Mouse (Mus musculus): ENCODE data around the gene Gm18596. TPM values are rescaled to one million over a fixed set of nuclear protein-coding genes. Genes with fewer than 3 reads are reported as not detected.

Gene Gm18596
- polyA plus RNA-seq (2017; shearing (Covaris generic)), result not detected

DNA sequence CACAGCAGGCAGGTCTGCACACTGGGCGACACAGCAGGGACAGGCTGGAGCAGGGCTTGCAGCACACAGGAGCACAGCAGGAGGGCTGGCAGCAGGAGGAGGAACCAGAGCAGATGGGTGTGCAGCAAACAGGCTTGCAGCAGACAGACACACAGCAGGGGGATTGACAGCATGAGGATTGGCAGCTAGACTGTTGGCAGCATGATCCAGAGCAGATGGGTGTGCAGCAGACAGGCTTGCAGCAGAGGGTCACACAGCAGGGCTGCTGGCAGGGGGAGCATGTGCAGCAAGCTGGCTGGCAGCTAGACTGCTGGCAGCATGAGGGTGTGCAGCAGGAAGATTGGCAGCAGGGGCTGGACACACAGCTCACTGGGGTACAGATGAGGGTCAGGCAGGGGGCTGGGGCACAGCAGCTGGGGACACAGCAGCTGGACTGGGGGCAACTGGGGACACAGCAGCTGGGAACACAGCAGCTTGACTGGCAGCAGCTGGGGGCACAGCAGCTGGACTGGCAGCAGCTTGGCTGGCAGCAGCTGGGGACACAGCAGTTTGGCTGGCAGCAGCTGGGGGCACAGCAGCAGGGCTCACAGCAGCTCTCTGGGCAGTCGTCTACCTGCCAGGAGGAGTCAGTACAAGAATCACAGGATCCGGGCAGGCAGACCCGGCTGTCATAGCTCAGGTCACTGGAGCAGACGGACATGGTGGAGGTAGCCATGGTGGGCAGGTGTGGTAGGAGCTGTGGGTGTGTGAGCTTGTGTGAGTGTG lies at the start of gene Gm18596:
Gene Gm18596 (minus strand): TSS at position 715 of the 765 bp plus-strand sequence.

GRCm38 (mm10) chr10:77787876-77788275 lies 45.4 kb upstream of the Gm18596 start, which contains the start of gene Gm7137:
Gene Gm7137 (minus strand): TSS chr10:77788200.

DNA sequence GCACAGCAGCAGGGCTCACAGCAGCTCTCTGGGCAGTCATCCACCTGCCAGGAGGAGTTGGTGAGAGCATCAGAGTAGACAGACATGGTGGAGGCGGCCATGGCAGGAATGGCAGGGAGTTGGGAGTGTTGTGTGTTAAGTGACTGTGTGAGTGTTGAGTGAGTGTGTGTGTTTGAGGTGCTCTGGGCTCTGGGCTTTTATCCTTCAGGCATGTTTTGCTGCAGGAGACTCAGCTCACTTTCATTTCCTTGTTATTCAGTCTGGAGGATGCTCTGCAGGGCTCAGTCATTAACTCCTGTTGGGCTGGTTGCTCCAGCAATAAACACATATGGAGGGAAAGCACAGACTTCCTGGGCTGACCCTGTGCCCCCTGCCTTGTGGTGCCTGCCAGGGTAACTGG lies 40.0 kb upstream of the Gm18596 start, which contains the start of gene Gm3250:
Gene Gm3250 (minus strand): TSS at position 101 of the 400 bp plus-strand sequence.

GRCm38 (mm10) chr10:77776844-77777243 lies 34.4 kb upstream of the Gm18596 start, which contains the start of gene Gm7138:
Gene Gm7138 (minus strand): TSS chr10:77776944.

GRCm38 (mm10) chr10:77771225-77771624 lies 28.8 kb upstream of the Gm18596 start, which contains the start of gene Gm3238:
Gene Gm3238 (minus strand): TSS chr10:77771325.

DNA sequence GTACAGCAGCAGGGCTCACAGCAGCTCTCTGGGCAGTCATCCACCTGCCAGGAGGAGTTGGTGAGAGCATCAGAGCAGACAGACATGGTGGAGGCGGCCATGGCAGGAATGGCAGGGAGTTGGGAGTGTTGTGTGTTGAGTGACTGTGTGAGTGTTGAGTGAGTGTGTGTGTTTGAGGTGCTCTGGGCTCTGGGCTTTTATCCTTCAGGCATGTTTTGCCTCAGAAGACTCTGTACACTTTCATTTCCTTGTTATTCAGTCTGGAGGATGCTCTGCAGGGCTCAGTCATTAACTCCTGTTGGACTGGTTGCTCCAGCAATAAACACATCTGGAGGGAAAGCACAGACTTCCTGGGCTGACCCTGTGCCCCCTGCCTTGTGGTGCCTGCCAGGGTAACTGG lies 17.1 kb upstream of the Gm18596 start, which contains the start of gene Gm3233:
Gene Gm3233 (minus strand): TSS at position 101 of the 400 bp plus-strand sequence.

DNA sequence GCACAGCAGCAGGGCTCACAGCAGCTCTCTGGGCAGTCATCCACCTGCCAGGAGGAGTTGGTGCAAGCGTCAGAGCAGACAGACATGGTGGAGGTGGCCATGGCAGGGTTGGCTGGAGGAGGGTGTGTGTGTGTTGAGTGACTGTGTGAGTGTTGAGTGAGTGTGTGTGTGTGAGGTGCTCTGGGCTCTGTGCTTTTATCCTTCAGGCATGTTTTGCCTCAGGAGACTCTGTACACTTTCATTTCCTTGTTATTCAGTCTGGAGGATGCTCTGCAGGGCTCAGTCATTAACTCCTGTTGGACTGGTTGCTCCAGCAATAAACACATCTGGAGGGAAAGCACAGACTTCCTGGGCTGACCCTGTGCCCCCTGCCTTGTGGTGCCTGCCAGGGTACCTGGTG lies 8.8 kb upstream of the Gm18596 start, which contains the start of gene Gm9736:
Gene Gm9736 (minus strand): TSS at position 101 of the 400 bp plus-strand sequence.

GRCm38 (mm10) chr10:77726186-77726585 lies 16.3 kb downstream of the Gm18596 start, which contains the start of gene Gm10100:
Gene Gm10100 (plus strand): TSS chr10:77726486.

GRCm38 (mm10) chr10:77720299-77720698 lies 22.1 kb downstream of the Gm18596 start, which contains the start of gene Krtap12-1:
Gene Krtap12-1 (plus strand): TSS chr10:77720599.

GRCm38 (mm10) chr10:77715507-77715906 lies 26.9 kb downstream of the Gm18596 start, which contains the start of gene Gm10142:
Gene Gm10142 (plus strand): TSS chr10:77715807.

GRCm38 (mm10) chr10:77711157-77711556 lies 31.3 kb downstream of the Gm18596 start, which contains the start of gene Gm10024:
Gene Gm10024 (plus strand): TSS chr10:77711457.

GRCm38 (mm10) chr10:77706326-77706725 lies 36.1 kb downstream of the Gm18596 start, which contains the start of gene Gm10272:
Gene Gm10272 (plus strand): TSS chr10:77706626.

GRCm38 (mm10) chr10:77697133-77697532 lies 45.3 kb downstream of the Gm18596 start, which contains the start of gene Gm9508:
Gene Gm9508 (minus strand): TSS chr10:77697233.

Other genes starting within 250 kb of the Gm18596 start
- 10 to 100 TPM; 42.4 to 43.5 TPM for gene Fam207a, start 226.9 kb downstream of the Gm18596 start, polyA plus RNA-seq (2017; shearing (Covaris generic))
- gene Itgb2, start 212.4 kb downstream of the Gm18596 start, polyA plus RNA-seq (2017; shearing (Covaris generic)), result 100 to 1,000 TPM; 542 to 549 TPM
- 100 to 1,000 TPM in 1 of 2 experiments, 10 to 100 TPM in 1; 89.0 to 125 TPM for gene Pttg1ip, start 160.9 kb downstream of the Gm18596 start, polyA plus RNA-seq (2017; shearing (Covaris generic))
- gene Sumo3, start 136.5 kb downstream of the Gm18596 start, polyA plus RNA-seq (2017; shearing (Covaris generic)), result 100 to 1,000 TPM in 1 of 2 experiments, 10 to 100 TPM in 1; 95.5 to 116 TPM
- gene Gm49325, start 136.4 kb downstream of the Gm18596 start, polyA plus RNA-seq (2017; shearing (Covaris generic)), result 1 to 10 TPM in 1 of 2 experiments, not detected in 1; 2.4 TPM
- 10 to 100 TPM; 44.0 to 51.5 TPM for gene Ube2g2, start 120.4 kb downstream of the Gm18596 start, polyA plus RNA-seq (2017; shearing (Covaris generic))
- gene Tspear, start 56.1 kb downstream of the Gm18596 start, polyA plus RNA-seq (2017; shearing (Covaris generic)), result 1 to 10 TPM in 1 of 2 experiments, under 1 TPM in 1; 0.58 to 1.0 TPM
- gene Gm19402, start 51.9 kb downstream of the Gm18596 start, polyA plus RNA-seq (2017; shearing (Covaris generic)), result 1 to 10 TPM in 1 of 2 experiments, not detected in 1; 1.2 TPM
- gene Gm9508, start 45.4 kb downstream of the Gm18596 start, polyA plus RNA-seq (2017; shearing (Covaris generic)), result under 1 TPM; 0.53 to 0.62 TPM
- gene Gm10272, start 36.0 kb downstream of the Gm18596 start, polyA plus RNA-seq (2017; shearing (Covaris generic)), result not detected
- gene Gm10024, start 31.2 kb downstream of the Gm18596 start, polyA plus RNA-seq (2017; shearing (Covaris generic)), result not detected
- not detected for gene Gm10142, start 26.8 kb downstream of the Gm18596 start, polyA plus RNA-seq (2017; shearing (Covaris generic))
- not detected for gene Krtap12-1, start 22.0 kb downstream of the Gm18596 start, polyA plus RNA-seq (2017; shearing (Covaris generic))
- gene Gm10100, start 16.2 kb downstream of the Gm18596 start, polyA plus RNA-seq (2017; shearing (Covaris generic)), result not detected
- under 1 TPM in 1 of 2 experiments, not detected in 1; 0.81 TPM for gene Gm9736, start 8.7 kb upstream of the Gm18596 start, polyA plus RNA-seq (2017; shearing (Covaris generic))
- not detected for gene Gm3233, start 17.0 kb upstream of the Gm18596 start, polyA plus RNA-seq (2017; shearing (Covaris generic))
- not detected for gene Gm3238, start 28.7 kb upstream of the Gm18596 start, polyA plus RNA-seq (2017; shearing (Covaris generic))
- not detected for gene Gm7138, start 34.3 kb upstream of the Gm18596 start, polyA plus RNA-seq (2017; shearing (Covaris generic))
- gene Gm3250, start 39.9 kb upstream of the Gm18596 start, polyA plus RNA-seq (2017; shearing (Covaris generic)), result not detected
- gene Gm7137, start 45.6 kb upstream of the Gm18596 start, polyA plus RNA-seq (2017; shearing (Covaris generic)), result 1 to 10 TPM in 1 of 2 experiments, not detected in 1; 1.3 TPM
- not detected for gene Gm9639, start 52.4 kb upstream of the Gm18596 start, polyA plus RNA-seq (2017; shearing (Covaris generic))
- not detected for gene Gm19668, start 56.5 kb upstream of the Gm18596 start, polyA plus RNA-seq (2017; shearing (Covaris generic))
- gene Gm9507, start 69.2 kb upstream of the Gm18596 start, polyA plus RNA-seq (2017; shearing (Covaris generic)), result not detected
- not detected for gene Gm2696, start 72.0 kb upstream of the Gm18596 start, polyA plus RNA-seq (2017; shearing (Covaris generic))
- not detected for gene Krtap10-4, start 84.5 kb upstream of the Gm18596 start, polyA plus RNA-seq (2017; shearing (Covaris generic))
- under 1 TPM in 1 of 2 experiments, not detected in 1; 0.33 TPM for gene Krtap10-10, start 93.3 kb upstream of the Gm18596 start, polyA plus RNA-seq (2017; shearing (Covaris generic))
- not detected for gene Gm36176, start 104.2 kb upstream of the Gm18596 start, polyA plus RNA-seq (2017; shearing (Covaris generic))
- not detected for gene Gm10318, start 110.2 kb upstream of the Gm18596 start, polyA plus RNA-seq (2017; shearing (Covaris generic))
- not detected for gene Gm3285, start 119.3 kb upstream of the Gm18596 start, polyA plus RNA-seq (2017; shearing (Covaris generic))
- gene Lrrc3, start 159.9 kb upstream of the Gm18596 start, polyA plus RNA-seq (2017; shearing (Covaris generic)), result 1 to 10 TPM in 1 of 2 experiments, under 1 TPM in 1; 0.13 to 2.1 TPM
- gene Trpm2, start 227.9 kb upstream of the Gm18596 start, polyA plus RNA-seq (2017; shearing (Covaris generic)), result 1 to 10 TPM; 1.0 to 1.3 TPM
- gene 1810043G02Rik, start 235.9 kb upstream of the Gm18596 start, polyA plus RNA-seq (2017; shearing (Covaris generic)), result 10 to 100 TPM in 1 of 2 experiments, 1 to 10 TPM in 1; 7.9 to 10.6 TPM